Mouse (Mus musculus): ENCODE measurements at regions not wholly inside any gene's neighbourhood (a gene's known extent, or its start where the extent isn't known, plus 50 kb on each side); places are given as distances from the start of the nearest gene placed in this dataset.

DNA sequence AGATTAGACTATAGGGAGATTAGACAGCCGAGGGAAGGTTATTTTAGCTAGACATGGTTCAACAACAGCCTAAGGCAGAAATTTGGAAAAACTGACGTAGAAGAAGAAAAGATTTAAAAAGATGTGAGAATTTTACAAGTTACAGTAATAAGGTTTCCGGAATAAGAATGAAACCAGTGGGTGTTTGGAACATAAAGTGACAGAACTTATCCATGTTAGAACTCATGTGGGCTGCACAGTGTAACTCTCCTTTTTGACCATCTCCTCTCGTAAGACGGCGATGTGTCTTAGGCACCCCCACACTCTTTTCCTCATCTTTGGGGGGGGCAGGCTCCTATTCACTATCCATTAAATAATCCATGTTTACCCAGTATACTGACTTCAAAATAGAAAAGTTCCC lies 96.2 kb upstream of the Slc25a13 start:
- TF ChIP-seq MAZ (IDR thresholded peaks at IDR 0.05; ENCODE audit: low read depth, low read length) (no peak), RAD21 (IDR thresholded peaks at IDR 0.05; ENCODE audit: low read depth, low read length) (no peak), MAFK (IDR thresholded peaks at IDR 0.05; ENCODE audit: borderline replicate concordance, low read depth, low read length) (no peak), CTCF (IDR thresholded peaks at IDR 0.05 in 2 of 3, conservative IDR thresholded peaks at IDR 0.05 in 1 of 3; ENCODE audit: control insufficient read depth in 1 of 3, insufficient read depth in 1 of 3, low read depth in 2 of 3, low read length in 3 of 3, poor library complexity in 1 of 3, severe bottlenecking in 1 of 3) (no peak), TAL1 (IDR thresholded peaks at IDR 0.05; ENCODE audit: low read length) (no peak), EP300 (IDR thresholded peaks at IDR 0.05; ENCODE audit: low read depth in 1 of 2, low read length in 2 of 2) (no peak)

All from MEL (cell line).